Mouse (Mus musculus): ENCODE results near the gene Dst. TPM values are rescaled to one million over a fixed set of nuclear protein-coding genes. Genes with fewer than 3 reads are reported as not detected.

The Dst gene
- total RNA-seq, 2 experiments from 2014 or later: 243 to 269 TPM

DNA sequence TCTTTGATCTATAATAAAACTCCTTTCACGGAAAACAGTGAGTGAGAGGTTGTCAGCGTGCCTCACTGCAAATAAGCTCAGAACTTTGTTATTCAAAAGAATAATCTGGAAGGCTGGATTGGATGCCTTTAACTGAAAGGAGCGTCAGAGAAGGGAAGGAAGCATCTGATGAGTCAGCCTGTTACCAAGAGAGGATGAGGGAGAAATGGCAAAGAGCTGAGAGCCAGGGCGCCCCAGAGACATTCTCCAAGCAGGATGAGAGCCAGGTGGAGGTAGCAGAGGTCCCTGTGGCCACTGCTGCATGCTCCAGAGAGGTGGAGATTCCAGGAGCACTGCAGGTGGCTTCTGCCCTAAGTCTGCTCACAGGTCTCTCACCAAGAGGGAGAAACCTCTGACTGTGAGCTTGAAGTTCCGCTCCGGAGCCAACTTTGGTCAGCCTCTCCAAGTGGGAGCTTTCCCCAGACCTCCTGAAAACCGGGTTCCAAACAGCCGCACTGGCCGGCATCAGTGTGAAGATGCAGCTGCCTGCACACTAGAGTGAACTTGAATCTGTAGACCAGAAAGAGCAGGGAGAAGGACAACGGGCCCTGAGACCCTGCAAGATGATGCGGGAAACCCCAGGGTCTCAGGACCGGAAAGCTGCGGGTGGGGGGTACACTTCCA, 231.3 kb downstream of the Dst start:
- intact Hi-C loops (cut with DNase I): no loop called here
- DNase-seq (ENCODE audit: low spot score in 2 of 2): no peak

DNA sequence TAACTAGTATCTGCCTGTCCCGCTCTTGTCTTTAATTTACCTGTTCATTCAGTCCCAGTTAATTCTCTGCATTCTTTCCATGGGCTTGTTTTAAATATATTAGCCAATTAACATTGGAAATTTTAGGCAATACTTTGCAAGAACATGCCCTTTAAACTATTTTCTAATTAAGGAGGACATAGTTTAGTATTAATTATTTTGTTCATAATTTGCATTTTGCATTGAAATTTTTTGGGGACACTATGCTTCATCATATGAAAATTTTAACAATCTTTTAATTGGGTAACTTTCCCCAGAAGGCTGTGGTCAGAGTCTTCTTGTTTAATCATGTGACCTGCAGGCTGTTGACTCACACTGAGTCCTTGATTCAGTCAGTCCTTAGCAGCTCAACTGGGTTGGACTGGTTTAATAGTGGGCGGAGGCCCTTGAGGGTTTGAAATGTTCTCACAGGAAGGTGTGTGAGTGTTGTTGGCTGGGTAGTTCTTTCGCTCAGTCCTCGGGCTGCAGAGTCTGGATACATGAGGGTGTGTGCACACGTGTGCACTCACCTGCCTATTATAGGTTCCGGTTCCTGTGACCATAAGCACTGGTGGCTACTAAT, 231.9 kb downstream of the Dst start:
- DNase-seq (ENCODE audit: low spot score in 2 of 2): no peak
- intact Hi-C loops (cut with DNase I): no loop called here

DNA sequence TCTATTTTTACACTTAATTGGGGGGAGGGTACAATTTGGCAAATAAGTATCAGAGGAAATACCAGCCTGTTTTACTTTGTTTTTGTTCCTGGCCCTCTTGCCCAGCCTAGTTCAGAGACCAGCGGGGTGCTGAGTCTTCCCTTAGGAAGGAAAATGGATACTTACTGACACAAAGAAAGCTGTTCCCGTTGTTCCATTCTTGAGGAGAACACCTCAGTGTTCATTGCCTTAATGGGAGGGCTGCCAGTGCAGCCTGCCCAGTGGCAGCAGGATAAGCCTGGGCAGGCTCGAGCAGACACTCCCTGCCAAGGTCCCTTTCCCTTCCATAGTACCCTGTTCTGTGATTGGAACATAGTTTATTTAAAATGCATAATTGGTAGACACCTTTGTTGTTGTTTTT, 232.7 kb downstream of the Dst start:
- intact Hi-C loops (cut with DNase I): no loop called here
- DNase-seq (ENCODE audit: low spot score in 2 of 2): no peak

DNA sequence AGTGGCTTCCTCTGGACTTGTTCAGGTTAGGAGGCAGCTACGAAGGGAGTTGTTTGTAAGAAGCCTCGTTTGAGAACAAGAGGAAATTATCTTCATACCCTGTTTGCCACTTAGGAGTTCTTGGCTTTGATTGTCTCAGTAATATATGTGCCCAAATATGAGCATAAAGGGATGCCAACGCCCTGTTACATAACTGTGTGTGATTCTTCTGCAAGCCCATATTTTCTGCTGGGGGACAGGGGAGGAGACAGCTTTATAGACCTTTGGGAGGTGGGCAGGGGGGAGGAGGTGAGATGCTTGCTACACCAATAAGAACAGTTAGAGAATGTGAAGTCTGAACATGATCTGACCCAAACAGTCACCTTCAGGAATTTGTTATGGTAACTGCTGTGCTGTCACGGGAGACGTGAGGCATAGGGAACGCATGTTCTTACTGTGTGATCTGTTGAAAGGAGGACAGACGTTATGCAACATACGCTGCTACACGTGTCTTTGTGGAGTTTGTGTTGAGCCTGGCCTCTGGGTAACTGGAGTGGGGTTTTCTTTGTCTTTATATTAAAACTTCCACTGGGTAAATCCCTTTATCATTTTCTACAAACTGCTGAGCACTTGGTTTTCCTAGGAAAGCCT, 235.0 kb downstream of the Dst start:
- DNase-seq (ENCODE audit: low spot score in 2 of 2): peak; percentile 32 to 45
- intact Hi-C loops (cut with DNase I): no loop called here

DNA sequence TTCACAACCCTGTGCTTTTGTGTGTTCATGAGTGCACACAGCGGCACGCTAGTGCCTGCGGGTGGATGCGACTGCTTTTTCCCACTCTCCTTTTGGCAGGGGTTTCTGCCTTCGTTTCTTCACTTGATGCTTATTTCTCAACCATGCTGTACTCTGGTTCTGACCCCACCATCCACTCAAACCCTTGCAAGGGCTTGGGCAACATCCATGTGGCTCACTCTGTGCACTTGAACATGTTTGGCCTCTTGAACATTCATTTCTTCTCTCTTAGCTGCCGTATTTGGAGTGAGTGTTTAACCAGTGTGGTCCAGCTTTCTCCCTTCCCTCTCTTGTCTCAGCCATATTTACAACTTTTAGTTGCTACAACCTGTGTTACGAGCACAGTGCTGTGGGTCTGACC, 236.8 kb downstream of the Dst start:
- intact Hi-C loops (cut with DNase I): no loop called here
- DNase-seq (ENCODE audit: low spot score in 2 of 2): no peak

DNA sequence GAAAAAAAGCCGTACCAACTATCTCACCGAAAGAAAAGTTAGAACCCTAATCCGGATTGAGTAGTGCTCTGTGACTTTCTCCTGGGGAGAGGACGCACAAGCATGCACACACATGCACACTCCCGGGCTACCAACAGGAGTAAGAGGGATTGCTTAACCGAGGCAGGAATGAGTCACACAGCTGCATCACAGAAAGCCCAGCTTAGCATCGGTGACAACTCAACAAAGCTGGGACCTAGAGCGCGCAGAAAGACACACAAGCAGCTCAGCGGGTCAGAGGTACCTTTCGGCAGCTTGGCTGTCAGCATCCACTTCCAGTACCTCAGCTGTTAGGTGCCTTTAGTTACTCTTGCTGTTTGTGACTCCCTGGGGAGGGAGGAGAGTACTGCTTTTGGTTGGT, 240.0 kb downstream of the Dst start:
- intact Hi-C loops (cut with DNase I): no loop called here
- DNase-seq (ENCODE audit: low spot score in 2 of 2): no peak

DNA sequence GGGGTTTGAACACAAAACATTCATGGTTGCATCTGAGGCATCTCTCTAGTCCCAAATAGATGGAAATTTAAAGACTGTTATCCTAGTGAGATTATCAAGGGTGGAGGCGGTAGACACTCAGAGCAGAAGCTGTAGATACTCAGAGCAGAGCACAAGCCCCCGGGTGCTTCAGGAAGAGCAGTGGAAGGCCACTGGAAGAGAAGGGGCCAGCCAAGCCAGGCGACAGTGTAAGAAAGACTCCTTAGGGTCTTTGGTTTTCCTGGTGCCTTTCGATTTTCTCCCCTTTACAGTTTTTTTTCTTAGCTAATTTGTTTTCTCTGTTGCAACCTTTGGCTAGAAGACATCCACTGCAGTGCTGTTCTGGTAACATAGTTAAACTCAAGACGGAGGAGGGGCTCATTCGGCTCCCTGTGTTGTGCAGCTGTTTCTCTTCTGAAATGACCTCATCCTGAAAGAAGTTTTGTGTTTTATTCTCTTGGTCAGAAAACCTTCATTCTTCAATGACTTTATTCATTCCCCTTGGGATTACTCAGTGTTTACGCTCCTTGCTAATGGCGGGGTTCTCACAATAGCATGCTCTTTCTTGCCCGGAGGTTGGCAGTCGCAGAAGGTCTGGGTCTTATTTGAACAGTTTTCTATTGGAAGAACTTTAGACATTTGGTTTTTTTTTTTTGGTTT, 242.5 kb downstream of the Dst start:
- DNase-seq (ENCODE audit: low spot score in 2 of 2): no peak
- intact Hi-C loops (cut with DNase I): no loop called here

DNA sequence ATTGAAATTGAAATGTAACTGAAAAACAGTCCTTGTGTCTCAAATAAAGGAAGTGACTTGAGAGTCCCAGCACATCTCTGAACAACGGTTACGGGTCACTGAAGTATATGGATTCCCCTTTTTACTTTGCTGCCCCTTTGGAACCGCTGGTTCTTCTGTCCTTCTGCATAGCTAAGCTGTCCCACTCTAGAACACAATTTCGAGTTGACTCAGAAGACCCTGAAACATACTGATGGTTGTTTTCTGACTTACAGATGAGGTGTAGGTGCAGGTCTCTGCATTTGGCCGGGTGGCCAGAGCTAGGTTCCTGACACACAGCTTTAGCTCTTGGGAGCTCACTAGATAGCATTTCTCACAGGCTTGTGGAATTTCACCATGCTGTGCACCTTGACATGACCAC, 244.7 kb downstream of the Dst start:
- intact Hi-C loops (cut with DNase I): no loop called here
- DNase-seq (ENCODE audit: low spot score in 2 of 2): no peak

DNA sequence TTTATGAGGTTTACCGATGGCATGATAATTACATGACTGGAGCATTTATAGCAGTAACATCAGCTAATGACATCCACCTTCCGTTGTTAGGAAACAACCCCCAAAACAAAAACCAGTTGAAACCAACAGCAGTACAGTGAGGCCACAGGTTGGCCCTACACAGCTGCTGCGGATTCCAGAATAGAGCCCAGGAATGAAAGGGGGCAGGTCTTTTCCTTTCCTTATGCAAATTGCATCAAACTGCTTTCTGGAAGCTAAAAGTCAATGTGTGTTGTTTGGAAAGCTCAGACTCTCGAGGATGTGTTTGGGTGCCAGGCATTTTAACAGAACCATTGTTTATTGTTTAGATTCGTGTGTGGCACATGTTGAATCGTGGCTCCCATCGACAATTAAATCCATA, 248.0 kb downstream of the Dst start:
- no peak for DNase-seq (ENCODE audit: low spot score in 2 of 2)
- intact Hi-C loops (cut with DNase I): no loop called here

DNA sequence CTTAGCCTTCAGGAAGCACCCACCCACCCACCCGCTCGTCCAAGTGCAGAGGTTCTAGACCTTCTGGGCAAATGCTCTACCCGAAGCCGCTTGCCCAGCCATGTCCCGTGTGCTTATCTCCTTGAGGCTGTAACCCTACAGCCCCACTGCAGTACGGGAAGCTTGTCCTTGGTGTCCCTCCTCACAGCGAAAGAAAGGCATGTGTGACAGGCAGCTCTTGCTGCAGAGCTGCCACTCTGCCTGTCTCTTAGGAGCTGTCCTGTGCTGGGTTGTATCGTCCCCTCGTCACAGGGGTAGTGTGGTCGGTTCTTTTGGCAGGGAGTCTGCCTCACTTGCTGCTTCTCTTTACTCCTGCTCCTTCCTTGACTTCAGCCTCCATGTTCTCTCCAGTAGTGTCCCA, 249.7 kb downstream of the Dst start:
- DNase-seq (ENCODE audit: low spot score in 2 of 2): no peak
- intact Hi-C loops (cut with DNase I): no loop called here

DNA sequence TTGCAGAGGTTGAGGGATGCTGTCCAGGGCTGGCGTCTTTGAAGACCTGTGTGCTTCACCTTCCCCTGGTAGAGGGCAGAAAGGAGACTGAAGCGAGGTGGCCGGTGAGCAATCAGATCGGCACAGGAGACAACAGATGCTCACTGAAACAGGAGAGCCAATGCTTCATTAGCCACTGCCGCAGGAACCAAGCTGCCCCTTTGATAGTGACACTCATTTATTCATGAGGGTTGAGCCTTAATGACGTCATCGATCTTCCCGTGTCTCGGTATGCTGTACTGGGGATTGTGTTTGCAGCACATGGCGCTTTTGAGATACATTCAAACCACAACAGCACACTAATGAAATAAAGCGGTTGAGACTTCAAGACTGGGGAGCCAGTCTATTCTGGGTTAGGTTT, 250.8 kb downstream of the Dst start:
- intact Hi-C loops (cut with DNase I): no loop called here

DNA sequence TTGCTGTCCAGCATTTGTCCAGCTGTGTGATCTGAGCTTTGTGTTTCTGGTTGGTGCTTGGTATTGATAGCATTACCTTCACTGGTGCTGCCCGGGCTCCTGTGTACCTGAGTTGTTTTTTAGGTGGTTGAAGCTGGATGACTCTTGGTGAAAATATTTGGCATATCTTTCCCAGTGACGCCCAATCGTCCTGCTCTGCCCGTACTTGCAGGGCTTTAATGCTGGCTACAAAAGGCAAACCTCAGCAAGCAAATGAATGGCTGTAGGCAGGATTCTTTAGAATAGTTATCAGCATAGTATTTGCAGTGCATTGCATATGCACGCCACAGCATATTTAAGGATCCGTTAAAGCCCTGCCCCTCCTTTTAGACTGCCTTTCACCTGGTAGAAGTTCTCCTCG, 251.9 kb downstream of the Dst start:
- DNase-seq (ENCODE audit: low spot score in 2 of 2): no peak
- intact Hi-C loops (cut with DNase I): loop anchor here (10.0 kb wide), 1 partner anchor 95 kb away; no protein-coding TSS in a partner anchor

More for the DNA sequence above, 250.8 kb downstream of the Dst start:
- DNase-seq (ENCODE audit: low spot score in 2 of 2): no peak

DNA sequence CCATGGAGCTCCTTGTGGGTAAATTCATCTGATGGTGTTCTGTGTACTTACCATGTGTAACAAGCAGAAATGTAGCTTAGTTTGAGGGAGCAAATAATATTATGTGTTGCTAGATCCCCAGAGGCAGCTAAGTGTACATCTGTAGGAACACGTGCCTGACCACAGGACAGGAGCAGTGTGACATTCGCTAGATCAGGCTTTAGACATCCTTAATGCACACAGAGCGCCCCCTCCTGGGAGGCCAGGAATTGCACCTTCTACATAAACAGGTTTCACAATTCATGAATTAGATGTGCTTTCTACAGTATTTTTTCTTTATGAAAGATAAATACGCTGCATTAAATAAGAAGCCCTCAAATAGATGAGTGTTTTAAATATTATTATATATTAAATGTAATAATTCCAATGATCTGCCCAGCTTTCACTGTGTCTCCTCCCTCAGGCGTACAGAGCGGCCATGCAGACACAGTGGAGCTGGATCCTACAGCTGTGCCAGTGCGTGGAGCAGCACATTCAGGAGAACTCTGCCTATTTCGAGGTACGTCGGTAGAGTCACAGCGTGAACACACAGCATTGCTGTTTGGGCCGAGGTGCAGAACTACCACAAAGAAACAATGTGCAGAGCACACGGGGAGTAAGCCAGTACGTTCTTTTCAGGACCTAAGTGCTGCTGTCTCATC, 256.7 kb downstream of the Dst start:
- DNase-seq (ENCODE audit: low spot score in 2 of 2): peak; percentile 71 to 80
- intact Hi-C loops (cut with DNase I): loop anchor here (2.0 to 10.0 kb wide), 3 partner anchors 48 to 158 kb away; no protein-coding TSS in a partner anchor

DNA sequence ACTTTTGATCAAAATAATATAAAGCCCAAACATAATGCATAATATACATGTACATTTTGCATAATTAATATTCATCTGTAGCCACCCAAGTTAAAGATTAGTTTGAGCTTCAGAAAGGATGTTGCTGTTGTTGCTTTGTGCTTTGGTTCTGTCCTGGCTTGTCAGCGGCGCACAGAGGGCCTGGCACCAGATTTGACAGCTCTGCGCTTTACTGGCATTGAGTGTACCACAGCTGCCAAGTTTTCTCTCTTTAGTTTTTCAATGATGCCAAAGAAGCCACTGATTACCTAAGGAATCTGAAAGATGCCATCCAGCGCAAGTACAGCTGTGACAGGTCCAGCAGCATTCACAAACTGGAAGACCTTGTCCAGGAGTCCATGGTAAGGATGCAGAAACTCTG, 257.9 kb downstream of the Dst start:
- no peak for DNase-seq (ENCODE audit: low spot score in 2 of 2)
- intact Hi-C loops (cut with DNase I): loop anchor here (2.0 to 10.0 kb wide), 3 partner anchors 49 to 159 kb away; no protein-coding TSS in a partner anchor

DNA sequence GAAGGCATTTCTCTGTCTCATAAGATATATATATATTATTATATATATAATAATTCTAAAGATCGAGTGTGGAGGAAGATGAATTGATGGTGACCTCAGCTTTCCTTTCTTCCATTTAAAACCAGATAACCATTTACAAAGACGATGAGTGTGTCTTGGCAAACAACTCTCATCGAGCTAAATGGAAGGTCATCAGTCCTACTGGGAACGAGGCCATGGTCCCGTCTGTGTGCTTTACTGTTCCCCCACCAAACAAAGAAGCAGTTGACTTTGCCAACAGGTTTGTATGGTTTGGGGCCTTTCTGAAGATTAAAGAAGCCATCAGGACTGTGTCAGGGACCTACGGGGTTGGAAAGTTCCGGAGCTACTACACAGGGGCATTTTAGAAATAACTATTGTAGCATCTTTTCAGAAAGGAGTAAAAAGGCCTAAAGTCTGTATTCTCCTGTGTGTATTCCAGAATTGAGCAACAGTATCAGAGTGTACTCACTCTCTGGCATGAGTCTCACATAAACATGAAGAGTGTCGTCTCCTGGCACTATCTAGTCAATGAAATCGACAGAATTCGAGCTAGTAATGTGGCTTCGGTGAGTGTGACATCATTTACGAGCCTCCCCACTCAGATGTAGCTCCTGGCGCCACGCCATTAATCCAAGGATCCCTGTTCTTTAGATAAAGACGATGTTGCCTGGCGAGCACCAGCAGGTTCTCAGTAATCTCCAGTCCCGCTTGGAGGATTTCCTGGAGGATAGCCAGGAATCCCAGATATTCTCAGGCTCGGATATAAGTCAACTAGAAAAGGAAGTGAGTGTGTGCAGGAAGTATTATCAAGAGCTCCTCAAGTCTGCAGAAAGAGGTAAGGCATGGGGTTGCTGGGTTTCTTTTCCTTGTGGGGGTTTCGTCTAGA, 259.4 kb downstream of the Dst start:
- DNase-seq (ENCODE audit: low spot score in 2 of 2): no peak
- intact Hi-C loops (cut with DNase I): loop anchor here (10.0 kb wide), 1 partner anchor 103 kb away; no protein-coding TSS in a partner anchor

DNA sequence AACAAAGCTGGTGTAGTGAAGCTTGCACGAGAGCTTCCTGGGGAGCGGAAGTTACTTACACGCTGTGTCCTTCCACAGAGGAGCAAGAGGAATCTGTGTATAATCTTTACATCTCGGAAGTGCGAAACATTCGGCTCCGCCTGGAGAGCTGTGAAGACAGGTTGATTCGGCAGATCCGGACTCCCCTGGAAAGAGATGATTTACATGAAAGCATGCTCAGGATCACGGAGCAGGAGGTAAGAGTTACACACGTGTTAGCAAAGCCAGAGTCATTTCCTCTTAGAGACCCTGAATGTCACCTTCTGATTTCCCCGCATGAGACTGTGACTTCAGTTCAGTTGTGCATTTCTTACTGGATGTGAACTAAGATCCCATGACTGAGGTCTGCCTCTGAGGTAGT, 261.1 kb downstream of the Dst start:
- DNase-seq (ENCODE audit: low spot score in 2 of 2): no peak
- intact Hi-C loops (cut with DNase I): loop anchor here (10.0 kb wide), 1 partner anchor 104 kb away; no protein-coding TSS in a partner anchor

DNA sequence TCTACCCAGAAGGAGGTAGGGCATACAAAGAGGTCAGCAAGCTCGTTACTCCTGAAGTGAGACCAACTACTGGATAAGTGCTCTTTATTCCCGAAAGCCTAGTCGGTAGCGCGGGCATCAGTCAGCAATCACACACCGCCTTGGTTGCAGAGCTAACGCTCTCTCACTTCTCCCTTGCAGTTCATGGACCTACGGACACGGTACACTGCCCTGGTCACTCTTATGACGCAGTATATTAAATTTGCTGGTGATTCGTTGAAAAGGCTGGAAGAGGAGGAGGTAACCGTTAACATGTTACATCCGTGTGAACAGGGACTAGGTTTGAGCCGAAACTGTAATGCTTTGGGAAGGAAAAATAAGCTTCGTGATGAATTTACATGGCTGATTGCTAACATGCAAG, 266.5 kb downstream of the Dst start:
- intact Hi-C loops (cut with DNase I): no loop called here

DNA sequence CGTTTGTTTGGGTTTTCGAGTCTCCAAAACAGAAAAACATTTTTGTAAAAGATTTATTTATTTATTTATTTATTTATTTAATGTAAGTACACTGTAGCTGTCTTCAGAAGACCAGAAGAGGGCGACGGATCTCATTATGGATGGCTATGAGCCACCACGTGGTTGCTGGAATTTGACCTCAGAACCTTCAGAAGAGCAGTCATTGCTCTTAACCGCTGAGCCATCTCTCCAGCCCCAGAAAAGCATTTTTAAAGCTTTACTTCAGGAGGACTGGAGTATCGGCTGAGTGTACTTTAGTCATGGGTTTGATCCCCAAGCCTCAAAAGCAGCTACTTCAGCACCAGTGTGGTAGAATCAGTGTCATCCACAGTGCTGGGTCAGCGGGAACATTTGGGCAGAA, 266.9 kb downstream of the Dst start:
- intact Hi-C loops (cut with DNase I): no loop called here
- no peak for DNase-seq (ENCODE audit: low spot score in 2 of 2)

More for the DNA sequence above, 266.5 kb downstream of the Dst start:
- DNase-seq (ENCODE audit: low spot score in 2 of 2): no peak

Data from left cerebral cortex, postnatal 36 days (tissue).